Mouse (Mus musculus) urinary bladder, postnatal 4 days (tissue): ENCODE measurements around the gene Ccdc162.

Experiments
- DNase-seq, 2 experiments: peaks; one replicate each; pipeline ENCODE4 v3.0.0; 2021 to 2022; ENCODE audit warnings: low spot score in 2 of 2

Gene Ccdc162

DNA sequence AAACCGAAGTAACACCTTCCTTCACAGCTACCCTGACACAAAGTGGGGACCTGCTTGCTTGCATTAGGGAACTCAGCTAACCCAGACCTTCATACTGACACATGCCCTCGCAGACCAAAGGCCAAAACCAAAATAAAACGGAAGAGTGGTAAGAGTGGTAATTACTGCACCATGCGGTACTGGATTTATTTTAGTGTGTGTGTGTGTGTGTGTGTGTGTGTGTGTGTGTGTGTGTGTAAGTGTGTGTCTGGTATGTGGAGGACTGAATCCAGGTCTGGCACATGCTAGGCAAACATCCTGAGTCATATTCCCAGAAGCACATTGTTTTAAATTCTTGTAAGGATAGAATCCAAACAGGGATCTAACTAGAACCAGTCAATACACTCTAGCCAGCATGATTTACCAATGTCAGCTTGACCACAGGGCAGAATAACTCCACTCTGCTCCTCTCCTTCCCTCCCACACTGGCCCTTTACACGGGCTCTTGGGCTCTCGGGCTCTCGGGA, 140.1 kb downstream of the Ccdc162 start:
- DNase-seq: no peak

DNA sequence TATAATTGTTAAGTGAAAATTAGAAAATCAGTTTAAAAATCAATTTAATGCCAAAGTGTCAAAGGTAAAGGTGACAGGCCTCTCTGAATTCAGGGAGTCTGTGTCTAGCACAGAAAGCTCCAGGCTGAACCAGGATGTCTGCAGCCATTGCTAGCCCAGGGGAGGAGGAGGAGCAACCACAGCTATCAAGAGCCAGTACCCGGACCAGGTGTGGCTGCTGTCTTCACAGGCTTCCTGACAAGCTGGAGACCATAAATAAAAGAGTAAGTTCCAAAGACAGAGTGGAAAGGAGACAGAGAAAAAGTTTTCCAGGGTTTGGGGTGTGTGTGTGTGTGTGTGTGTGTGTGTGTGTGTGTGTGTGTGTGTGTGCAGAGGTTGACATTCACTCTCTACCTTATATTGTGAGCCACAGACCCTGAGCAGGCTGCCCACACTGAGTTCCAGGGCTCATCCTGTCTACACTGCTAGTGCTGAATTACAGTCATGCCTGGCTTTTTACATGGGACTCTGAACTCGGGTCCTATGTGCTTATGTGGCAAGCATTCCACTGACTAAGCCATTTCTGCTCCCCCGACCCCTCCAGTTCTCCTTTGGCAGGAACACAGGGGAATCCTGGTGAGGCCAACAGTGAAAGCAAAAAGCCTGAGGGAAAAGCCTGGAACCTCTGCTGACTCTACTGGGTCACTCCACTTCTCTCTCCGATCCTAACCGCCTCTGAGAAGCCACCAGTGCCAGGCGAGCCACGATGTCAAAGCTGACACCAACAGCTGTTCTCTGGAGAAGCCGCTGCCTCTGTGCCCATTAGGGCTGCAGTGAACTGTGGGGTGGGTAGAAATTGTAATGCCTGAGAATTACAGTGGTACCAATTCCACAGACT, 140.7 kb downstream of the Ccdc162 start:
- DNase-seq: no peak

DNA sequence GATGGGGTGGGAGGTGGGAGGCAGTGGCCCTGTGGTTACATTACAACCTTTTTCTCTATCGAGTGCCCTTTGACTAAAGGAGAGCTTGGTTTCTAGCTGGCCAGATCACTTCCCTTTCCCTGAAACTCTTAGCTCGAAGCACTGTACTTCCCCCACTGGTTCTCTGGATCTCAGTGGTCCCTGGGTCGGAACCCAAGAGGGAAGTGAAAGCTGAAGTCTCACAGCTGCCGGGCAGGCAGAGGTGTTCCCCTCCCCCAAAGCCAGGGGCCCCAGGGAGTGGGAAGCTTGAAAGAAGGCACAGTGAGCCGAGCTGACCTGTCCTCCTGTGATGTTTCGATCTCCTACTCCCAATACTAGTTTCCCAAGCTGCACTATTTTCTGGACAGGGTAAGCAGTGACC, 143.2 kb downstream of the Ccdc162 start:
- peak; percentile 42 to 62 for DNase-seq

DNA sequence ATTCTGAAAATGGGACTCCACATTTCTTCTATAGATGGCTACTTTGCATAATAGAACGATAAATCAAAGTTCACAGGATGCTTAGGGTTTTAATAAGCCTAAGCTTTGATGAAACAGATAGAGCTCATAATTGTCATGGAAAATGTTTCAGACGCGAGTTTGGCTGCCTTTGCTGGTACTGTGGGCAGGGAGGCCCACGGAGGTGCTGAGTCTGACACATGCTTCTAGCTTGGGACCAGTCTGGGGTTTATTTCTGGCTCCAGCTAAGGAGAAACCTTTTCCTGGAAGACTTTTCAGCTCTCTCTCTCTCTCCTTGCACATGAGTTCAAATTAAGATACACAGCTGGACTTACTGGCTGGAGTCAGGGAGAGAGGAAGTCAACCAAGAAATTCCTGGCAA, 144.2 kb downstream of the Ccdc162 start:
- DNase-seq: no peak

DNA sequence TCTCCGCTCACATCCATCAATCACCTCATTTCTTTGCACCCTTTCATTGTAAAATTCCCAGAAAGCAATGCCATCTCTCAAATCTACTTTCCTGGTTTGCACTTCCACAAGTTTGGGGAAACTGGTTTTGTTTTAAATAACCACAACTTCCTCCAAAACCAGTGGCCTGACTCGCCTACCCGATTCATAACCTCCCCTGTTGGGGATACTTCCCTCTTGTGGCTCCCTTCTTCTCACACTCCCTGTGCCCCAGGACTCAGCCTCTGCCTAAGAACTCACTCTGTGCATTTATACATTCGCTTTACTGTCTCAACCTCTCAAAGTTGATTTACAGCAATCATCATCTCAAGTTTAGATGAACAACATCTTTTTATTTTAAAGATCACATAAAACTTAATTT, 145.4 kb downstream of the Ccdc162 start:
- no peak for DNase-seq

DNA sequence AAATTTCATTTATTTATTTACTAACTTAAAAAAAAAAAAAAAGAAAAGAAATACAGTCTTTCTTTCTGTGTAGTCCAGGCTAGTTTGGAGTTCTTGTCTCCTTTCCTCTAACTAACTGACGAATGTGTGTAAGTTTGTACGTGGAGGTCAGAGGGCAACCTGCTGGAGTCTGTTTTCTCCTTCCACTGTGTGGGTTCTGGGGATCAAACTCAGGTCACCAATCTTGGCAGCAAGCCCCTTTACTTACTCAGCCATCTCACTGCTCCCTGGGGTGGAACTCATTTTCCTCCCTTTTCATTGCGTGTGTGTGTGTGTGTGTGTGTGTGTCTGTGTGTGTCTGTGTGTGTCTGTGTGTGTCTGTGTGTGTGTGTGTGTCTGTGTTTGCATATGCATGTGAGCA, 148.1 kb downstream of the Ccdc162 start:
- DNase-seq: no peak

DNA sequence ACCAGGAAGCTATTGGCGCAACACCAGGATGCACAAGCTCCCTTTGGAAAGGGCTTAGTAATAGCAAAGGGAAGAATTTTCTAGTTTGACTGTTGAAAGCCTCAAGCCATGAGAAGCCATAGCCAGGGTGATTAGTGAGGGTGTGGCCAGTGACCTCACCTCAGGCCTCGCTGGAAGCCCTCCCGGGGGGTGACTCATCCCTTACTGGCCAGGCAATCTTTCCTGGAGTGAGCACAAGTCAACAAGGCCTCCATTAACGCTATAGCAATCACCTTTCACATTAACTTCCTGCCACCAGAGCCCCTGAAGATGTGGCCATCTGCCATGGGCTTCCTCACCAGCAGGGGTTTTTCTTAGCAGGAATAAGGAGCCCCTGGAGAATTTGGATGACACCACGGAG, 151.3 kb downstream of the Ccdc162 start:
- DNase-seq: peak in 1 of 2 experiments; percentile 36

DNA sequence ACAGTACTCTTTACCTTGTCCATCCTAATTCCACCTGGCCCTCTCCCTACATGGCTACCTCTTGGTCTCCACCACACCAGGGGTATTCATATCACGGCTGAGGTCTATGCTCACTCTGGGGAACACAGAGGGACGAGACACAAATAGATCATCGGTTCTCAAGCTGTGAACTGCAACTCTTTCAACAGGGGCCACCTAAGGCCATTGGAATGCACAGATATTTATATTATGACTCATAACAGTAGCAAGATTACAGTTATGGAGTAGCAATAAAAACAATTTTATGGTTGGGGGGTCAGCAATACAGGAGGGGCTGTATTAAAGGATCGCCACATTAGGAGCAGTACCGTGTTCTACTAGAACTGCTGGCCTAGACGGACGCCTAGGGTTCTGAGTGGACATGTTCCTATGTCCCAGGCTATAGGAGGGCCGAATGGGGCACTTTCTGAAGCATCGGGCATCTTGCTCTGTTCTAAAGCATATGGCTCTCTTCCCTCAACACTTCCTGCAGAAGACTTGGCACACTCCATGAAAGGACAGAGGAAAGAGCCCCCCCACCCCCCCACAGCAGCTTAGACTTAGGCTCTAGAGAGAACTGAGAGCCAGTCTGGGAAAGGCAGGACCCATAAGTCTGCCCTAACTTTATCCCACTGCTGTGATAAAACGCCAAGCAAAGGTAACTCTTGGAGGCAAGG, 154.6 kb downstream of the Ccdc162 start:
- DNase-seq: no peak

DNA sequence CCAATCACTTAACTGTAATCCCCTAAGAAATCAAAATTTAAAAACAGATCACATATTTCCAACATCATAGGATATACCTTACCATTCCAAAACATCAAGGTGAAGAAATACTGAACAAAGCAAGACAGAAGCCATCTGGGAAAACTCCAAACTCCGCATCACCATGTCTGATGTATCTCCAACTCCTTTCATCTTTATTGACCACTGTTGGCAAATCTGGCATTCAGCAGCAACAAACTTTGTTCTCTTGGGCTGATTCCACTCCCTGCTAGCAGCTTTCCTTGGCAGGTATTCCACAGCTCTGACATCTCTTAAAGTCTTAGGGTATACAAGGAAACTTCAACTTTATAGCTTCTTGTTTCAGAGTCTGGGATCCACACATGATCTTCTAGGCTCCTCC, 158.0 kb downstream of the Ccdc162 start:
- DNase-seq: no peak

DNA sequence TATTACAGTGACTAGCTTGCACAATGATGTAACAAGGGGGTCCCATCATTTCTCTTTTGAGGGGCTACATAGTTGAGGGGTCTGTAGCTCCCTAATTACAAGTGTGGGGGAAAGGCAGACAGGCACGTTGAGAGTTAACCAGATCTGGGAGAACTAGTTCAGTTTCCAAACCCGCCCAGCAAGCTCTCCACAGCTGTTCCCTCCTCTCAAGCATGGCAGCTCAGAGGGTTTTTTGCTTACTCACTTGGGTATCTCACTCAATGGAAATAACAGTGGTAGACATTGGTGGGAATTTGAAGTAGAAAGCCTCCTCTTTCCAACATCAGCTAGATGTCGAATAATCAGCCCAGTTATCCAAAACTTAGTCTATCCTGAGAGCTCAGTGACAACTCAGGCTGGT, 161.4 kb downstream of the Ccdc162 start:
- no peak for DNase-seq

DNA sequence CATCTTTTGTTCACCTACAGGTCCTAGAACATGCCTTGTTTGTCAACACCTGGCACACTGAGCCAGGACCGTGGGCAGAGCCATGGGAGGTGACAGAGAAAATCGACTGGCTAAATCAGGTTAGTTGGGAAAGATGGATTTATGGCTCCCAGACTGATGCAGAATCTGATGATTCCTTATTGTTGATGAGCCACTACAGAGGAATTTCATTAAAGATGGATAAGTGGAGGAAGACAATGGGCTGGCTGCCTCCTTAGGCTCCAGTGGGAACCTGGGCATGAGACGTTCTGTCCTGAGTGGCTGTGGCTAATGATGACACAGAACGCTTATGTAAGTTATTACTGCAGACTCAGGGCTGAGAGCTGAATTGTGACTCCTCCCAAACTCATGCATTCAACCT, 162.7 kb downstream of the Ccdc162 start:
- no peak for DNase-seq

DNA sequence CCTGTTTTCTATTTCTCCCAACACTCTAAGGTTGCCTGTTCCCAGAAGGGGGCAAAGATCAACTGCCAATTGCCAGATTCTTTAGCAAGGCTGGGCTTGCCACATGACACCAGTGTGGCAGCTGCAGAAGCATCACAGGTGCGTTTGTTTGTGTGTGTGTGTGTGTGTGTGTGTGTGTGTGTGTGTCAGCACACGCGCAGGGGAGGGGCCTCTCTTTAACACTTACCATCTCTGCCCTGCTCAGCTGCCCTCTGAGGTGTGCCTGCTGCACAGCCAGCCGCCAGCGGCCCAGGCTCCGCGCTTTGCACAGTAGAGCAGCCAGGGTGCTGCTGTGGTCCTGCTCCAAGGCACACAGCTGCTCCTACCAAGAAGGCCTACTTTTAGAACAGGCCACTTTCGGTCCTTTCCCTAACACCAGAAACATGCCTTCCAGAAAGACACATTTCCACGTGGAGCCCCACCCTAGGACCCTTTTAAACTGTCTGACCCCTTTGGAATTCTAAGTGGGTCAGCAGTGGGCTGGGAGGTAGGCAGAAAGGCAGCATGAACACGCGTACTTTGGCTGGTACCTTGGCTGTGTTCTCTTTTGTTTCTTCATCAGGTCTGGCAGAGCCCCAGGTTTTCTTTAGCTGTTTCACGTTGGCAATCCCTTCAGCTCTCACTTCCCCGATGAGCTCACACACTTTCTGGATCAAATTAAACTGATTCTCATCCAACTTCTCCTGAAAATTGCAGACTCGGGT, 163.4 kb downstream of the Ccdc162 start:
- no peak for DNase-seq

DNA sequence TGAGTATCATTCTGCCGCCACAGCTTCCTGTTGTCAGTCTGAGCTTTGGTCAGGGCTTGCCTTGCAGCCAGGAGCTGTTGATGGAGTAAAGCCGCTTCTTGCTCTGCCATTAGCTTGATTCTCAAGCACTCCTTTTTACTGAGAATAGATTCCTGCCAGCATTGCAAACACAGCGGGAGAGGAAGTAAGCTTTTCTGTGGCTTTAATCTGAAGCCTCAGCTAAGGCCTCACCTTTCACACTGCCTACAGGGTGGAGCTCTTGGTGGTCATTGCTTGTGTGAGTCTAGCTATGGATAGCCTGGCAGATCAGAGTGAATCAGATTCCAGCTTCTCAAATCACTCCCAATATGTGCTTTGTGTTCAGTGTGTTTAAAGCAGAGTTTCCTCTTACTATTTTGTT, 164.1 kb downstream of the Ccdc162 start:
- DNase-seq: no peak

DNA sequence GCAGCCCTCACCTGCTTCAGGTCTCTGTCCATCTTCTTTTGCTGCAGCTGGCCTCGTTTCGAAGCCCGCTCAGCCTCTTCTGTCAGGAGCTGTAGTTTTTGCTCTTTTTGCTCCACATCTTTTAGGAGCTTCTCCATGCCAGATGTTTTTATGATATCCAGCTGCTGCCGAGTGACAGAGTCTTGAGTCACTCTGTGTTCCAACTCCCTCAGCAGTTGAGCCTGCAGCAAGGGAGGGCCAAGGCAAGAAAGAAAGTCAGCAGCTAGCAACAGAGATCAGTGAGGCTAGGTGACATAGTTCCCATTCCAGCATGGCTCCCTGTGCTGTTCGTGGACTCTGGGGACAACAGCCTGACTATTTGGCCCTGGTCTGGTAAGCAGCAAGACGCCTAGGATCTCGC, 165.7 kb downstream of the Ccdc162 start:
- no peak for DNase-seq

DNA sequence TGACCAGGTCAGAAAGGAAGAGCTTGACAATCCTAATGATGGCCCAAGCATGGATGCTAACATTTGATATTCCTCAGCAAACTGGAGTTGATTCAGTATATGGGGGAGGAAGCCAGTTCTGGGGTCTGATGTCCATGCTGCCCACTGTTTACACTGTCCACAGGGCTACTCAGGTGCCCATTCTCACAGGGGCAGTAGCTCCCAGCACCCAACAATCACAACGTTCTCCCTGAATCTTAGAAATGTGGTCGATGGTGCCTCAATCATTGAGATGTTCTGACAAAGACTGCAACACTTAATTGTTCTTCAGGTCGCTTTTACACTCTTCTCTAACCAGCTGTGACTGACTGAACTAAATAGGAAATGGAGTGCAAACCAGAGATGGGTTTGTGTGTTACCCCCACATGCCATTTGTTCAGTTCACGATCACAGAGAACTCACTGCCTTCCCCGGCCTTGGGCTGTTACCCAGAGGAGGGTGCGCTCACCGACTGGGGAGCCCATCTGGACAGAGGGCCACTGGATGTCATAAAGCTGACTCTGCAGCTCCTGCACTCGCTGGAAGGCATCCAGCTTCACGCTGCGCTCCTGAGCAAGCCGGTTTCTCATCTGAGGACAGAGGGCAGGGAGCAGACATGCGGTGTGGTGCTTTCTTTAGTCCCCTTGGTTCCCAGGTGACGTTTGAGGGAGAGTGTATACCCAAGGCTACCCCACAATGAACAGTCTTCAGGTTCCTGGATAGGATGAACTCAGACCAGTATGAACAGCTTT, 169.9 kb downstream of the Ccdc162 start:
- DNase-seq: no peak

DNA sequence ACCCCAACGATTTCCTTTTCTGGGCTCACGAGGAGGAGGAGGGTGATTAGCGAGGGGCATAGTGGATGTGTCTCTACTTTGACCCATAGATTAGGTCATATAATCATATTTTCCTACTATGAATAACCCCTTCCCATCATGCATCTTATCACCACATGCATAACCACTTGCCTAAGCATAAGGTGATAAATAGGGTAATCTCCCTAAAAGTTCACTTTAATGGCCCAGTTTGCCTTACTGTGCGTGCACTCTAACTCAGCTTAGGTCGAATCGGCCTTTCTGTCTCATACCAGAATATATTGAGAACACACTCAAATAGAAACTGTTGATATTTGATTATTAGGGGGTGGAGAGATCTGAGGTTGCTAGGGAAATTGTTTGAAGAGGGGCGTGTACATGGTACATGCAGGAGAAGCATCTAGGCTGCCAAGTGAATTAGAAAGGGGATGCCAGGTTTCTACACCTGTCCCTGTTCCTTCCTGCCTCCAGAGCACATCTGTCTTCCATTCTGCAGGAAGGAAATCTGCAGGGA, 171.1 kb downstream of the Ccdc162 start:
- no peak for DNase-seq

DNA sequence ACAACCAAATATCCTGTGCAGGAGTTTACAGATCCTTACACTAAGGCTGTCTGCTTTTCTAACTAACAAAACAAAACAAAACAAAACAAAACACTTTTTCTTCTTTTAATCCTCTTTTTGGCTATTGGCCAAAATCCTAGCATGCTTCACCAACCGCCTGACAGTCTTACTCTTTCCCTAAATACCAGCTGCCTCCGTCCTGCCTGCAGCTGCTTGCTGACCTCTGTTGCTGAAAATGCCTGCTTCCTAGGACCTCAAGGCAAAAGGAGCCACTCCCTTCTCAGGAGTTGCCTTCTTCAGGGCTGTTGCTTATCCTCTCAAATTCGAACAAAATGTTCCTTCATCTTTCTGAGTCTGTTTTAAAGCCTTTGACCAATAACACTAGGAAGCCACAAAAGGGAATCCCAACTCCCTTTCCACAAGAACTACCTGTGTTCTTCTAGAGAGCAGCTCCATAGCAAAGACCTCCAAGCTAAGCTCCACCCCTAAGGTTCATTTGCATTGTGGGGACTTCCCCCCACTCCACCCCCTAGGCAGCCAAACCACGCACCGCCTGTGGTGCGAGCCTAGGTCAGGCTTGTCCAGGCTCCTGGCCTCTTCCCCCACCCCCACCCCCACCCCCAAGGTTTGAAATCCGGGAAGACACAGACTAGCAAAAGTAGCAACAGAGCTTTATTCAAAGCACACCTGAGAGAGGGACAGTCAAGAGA, 171.8 kb downstream of the Ccdc162 start:
- no peak for DNase-seq

DNA sequence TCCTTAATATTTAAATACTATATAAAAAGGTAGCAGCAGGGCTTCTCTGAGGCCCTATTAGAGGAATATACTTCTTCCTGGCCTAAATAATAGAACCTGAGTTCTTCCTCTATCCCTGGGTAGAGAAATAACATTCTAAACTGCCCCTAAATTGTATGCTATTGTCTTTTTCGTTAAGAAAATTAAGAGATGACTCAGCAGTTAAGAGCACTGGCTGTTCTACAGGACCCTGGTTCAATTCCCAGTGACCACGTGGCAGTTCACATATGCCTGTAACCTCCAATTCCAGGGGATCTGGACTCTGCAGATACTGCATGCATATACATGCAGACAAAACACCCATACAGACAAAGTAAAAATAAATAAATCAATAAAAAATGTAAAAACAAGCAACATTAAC, 172.6 kb downstream of the Ccdc162 start:
- no peak for DNase-seq

DNA sequence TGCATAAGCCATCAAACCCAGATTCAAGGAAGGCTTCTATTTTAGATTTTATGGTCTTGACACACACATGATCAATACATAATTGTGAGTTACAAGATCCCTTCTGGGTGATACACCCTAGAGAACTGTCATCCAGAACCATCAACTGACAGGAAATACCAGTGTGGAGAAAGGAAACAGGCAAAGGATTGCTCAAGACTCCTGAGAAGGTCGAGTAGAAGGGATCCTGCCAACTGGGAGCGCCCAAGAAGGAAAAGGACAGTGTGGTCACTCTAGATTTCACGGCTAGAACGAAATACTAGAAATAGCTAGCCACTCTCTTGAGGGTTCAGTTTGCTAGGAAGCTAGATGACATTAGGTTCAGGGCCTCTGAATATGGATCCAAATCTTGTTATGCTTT, 173.0 kb downstream of the Ccdc162 start:
- DNase-seq: no peak

DNA sequence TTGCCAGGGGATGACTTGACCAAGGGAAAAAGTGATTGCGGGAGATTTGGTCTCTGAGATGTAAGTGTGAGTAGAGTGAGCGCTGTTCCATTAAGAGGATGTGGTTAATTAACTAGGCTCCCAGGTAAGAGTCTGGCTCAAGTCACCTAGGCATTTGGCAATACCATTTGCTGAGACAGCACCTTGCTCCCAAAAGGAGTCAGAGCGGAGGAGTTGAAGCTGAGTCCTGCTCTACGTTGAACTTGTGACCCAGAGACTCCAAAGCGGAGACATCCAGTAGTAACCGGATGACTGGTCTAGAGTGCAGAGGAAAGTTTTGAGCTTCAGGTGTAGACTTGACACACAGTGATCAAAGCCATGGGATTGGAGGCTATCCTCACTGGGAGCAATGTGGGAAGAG, 174.4 kb downstream of the Ccdc162 start:
- no peak for DNase-seq

DNA sequence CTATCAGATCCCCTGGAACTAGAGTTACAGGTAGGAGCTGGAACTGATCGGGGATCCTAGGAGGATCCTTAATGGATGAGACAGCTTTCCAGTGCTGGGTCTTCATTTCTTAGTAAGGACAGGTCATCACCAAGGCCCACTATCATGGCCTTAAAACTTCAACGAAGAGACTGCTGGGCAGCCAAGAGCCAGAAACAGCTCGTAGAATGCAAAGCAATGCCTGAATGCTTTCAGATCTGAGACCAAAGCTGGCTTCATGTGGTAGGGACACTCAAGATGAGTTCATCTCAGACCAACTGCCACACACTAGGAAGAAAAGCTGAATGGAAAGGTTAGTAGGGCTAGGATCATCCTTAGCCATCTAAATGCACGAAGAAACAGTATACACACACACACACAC, 177.4 kb downstream of the Ccdc162 start:
- DNase-seq: no peak
